Comparison of ENCODE assay signal across 25 mouse cellular contexts in genomic region chr10:110314525-110314924, GRCm38 (mm10).
DNase-seq lines count a peak whose midpoint lies in the region; ATAC-seq lines count a peak whose summit lies in the region.
"Had no signal": no experiment of that assay in that cellular context is flagged by ENCODE, and none has a peak within 500 bp of the region (broad histone marks: within the 10 kb centered on the region; RNA-seq: fewer than 3 reads in every experiment).

No protein-coding gene starts in this region.

- no peak overlapping the region for H3K4me2 ChIP-seq in midbrain, embryonic 12.5 days (replicated peaks)
- H3K4me2 ChIP-seq in midbrain, embryonic 11.5 days: no peak overlapping the region
- no peak overlapping the region for H3K4me2 ChIP-seq in midbrain, embryonic 15.5 days
- H3K4me2 ChIP-seq in forebrain, embryonic 11.5 days (ENCODE audit: low read depth, low read length, severe bottlenecking): no peak overlapping the region
- H3K4me2 ChIP-seq: embryonic facial prominence, embryonic 12.5 days; embryonic facial prominence, embryonic 15.5 days; forebrain, embryonic 12.5 days; forebrain, embryonic 15.5 days; heart, embryonic 12.5 days; heart, embryonic 15.5 days; hindbrain, embryonic 12.5 days had no signal

- no peak overlapping the region for H3K4me3 ChIP-seq in midbrain, embryonic 12.5 days
- H3K4me3 ChIP-seq in midbrain, embryonic 11.5 days (ENCODE audit: low read depth, low read length): no peak overlapping the region
- no peak overlapping the region for H3K4me3 ChIP-seq in midbrain, embryonic 15.5 days
- no peak overlapping the region for H3K4me3 ChIP-seq in forebrain, embryonic 11.5 days (ENCODE audit: low read depth, low read length)
- H3K4me3 ChIP-seq: embryonic facial prominence, embryonic 12.5 days; embryonic facial prominence, embryonic 15.5 days; forebrain, embryonic 12.5 days; forebrain, embryonic 15.5 days; heart, embryonic 12.5 days; heart, embryonic 15.5 days; hindbrain, embryonic 12.5 days had no signal

- peak; percentile 62; the same call in 1 of the 2 replicates for ATAC-seq in midbrain, embryonic 12.5 days (ENCODE audit: low FRiP score, low read depth)
- no peak for ATAC-seq in midbrain, embryonic 11.5 days (ENCODE audit: low FRiP score)
- ATAC-seq in midbrain, embryonic 15.5 days (replicated peaks): no peak; the same call in 1 of the 2 replicates
- ATAC-seq in forebrain, embryonic 11.5 days (replicated peaks; ENCODE audit: low FRiP score): no peak
- ATAC-seq: CD4-positive, CD25-positive, alpha-beta regulatory T cell, adult 4 months; forebrain, embryonic 15.5 days; hindbrain, embryonic 16.5 days; inflammation-experienced regulatory T-cells, adult 6 months had no signal

- peaks cover 6% of the 10 kb centered on the region; the same call in 1 of the 2 replicates for H3K9me3 ChIP-seq in midbrain, embryonic 12.5 days
- H3K9me3 ChIP-seq in midbrain, embryonic 11.5 days (ENCODE audit: control insufficient read depth, low read length): no peaks in the 10 kb centered on the region; the same call in 1 of the 2 replicates
- no peaks in the 10 kb centered on the region for H3K9me3 ChIP-seq in midbrain, embryonic 15.5 days
- no peaks in the 10 kb centered on the region for H3K9me3 ChIP-seq in forebrain, embryonic 11.5 days (ENCODE audit: control insufficient read depth, low read length)
- H3K9me3 ChIP-seq: embryonic facial prominence, embryonic 12.5 days; embryonic facial prominence, embryonic 15.5 days; forebrain, embryonic 12.5 days had no signal

- no peak for DNase-seq in midbrain, embryonic 11.5 days (ENCODE audit: low spot score, missing footprints)
- DNase-seq in retina, postnatal 1 day: peak; percentile 67
- no peak for DNase-seq in retina, embryonic 14.5 days (ENCODE audit: low spot score)
- no peak for DNase-seq in embryo, embryonic 10.5 days (ENCODE audit: low spot score)
- no peak for DNase-seq in forebrain, embryonic 11.5 days (ENCODE audit: low spot score)
- DNase-seq: adrenal gland, adult 2 months; adrenal gland, postnatal 14 days; cerebellum, adult 18-20 months; cerebellum, adult 9-10 months; gastrocnemius, postnatal 25 days; heart, adult 18-20 months; heart, postnatal 10 days; heart, postnatal 36 days had no signal

- H3K36me3 ChIP-seq in midbrain, embryonic 12.5 days: no peaks in the 10 kb centered on the region
- H3K36me3 ChIP-seq in midbrain, embryonic 11.5 days (ENCODE audit: control insufficient read depth, insufficient read depth, low read length): no peaks in the 10 kb centered on the region
- H3K36me3 ChIP-seq in midbrain, embryonic 15.5 days (replicated peaks): no peaks in the 10 kb centered on the region
- no peaks in the 10 kb centered on the region for H3K36me3 ChIP-seq in forebrain, embryonic 11.5 days (ENCODE audit: control insufficient read depth, insufficient read depth, low read length)
- H3K36me3 ChIP-seq: embryonic facial prominence, embryonic 12.5 days; embryonic facial prominence, embryonic 15.5 days; forebrain, embryonic 12.5 days; forebrain, embryonic 15.5 days; heart, embryonic 12.5 days; heart, embryonic 15.5 days; hindbrain, embryonic 12.5 days had no signal

- no peak overlapping the region for H3K9ac ChIP-seq in midbrain, embryonic 12.5 days (replicated peaks)
- H3K9ac ChIP-seq in midbrain, embryonic 11.5 days (ENCODE audit: low read length): no peak overlapping the region
- no peak overlapping the region for H3K9ac ChIP-seq in midbrain, embryonic 15.5 days
- no peak overlapping the region for H3K9ac ChIP-seq in forebrain, embryonic 11.5 days (ENCODE audit: low read length)
- H3K9ac ChIP-seq: embryonic facial prominence, embryonic 12.5 days; embryonic facial prominence, embryonic 15.5 days; forebrain, embryonic 12.5 days; forebrain, embryonic 15.5 days; heart, embryonic 12.5 days; heart, embryonic 15.5 days; hindbrain, embryonic 12.5 days had no signal

- H3K27ac ChIP-seq in midbrain, embryonic 12.5 days (replicated peaks): peak overlapping the region; percentile 25; the same call in 1 of the 2 replicates
- H3K27ac ChIP-seq in midbrain, embryonic 11.5 days (ENCODE audit: low read depth, low read length): no peak overlapping the region
- 0 out of 2 replicates have a peak overlapping the region, but pooled peaks have one; percentile 4 for H3K27ac ChIP-seq in midbrain, embryonic 15.5 days
- no peak overlapping the region for H3K27ac ChIP-seq in forebrain, embryonic 11.5 days (ENCODE audit: low read depth, low read length)
- H3K27ac ChIP-seq: embryonic facial prominence, embryonic 12.5 days; embryonic facial prominence, embryonic 15.5 days; forebrain, embryonic 12.5 days; forebrain, embryonic 15.5 days; heart, embryonic 15.5 days had no signal

- H3K27me3 ChIP-seq in midbrain, embryonic 12.5 days: no peaks in the 10 kb centered on the region
- H3K27me3 ChIP-seq in midbrain, embryonic 11.5 days (ENCODE audit: control insufficient read depth, insufficient read depth, low read length): no peaks in the 10 kb centered on the region
- no peaks in the 10 kb centered on the region for H3K27me3 ChIP-seq in midbrain, embryonic 15.5 days (replicated peaks)
- H3K27me3 ChIP-seq in forebrain, embryonic 11.5 days (ENCODE audit: control insufficient read depth, insufficient read depth, low read length): no peaks in the 10 kb centered on the region
- H3K27me3 ChIP-seq: embryonic facial prominence, embryonic 12.5 days; embryonic facial prominence, embryonic 15.5 days; forebrain, embryonic 12.5 days; forebrain, embryonic 15.5 days; heart, embryonic 12.5 days; heart, embryonic 15.5 days; hindbrain, embryonic 12.5 days had no signal

- WGBS in midbrain, embryonic 12.5 days: 56% methylated on average over 5 of the region's 5 CpGs
- WGBS in midbrain, embryonic 11.5 days: 61% methylated on average over 5 of the region's 5 CpGs
- 43% methylated on average over 5 of the region's 5 CpGs for WGBS in midbrain, embryonic 15.5 days
- 70% methylated on average over 5 of the region's 5 CpGs for WGBS in forebrain, embryonic 11.5 days

- H3K4me1 ChIP-seq in midbrain, embryonic 12.5 days: no peaks in the 10 kb centered on the region
- no peaks in the 10 kb centered on the region for H3K4me1 ChIP-seq in midbrain, embryonic 11.5 days (ENCODE audit: control insufficient read depth, insufficient read depth, low read length)
- H3K4me1 ChIP-seq in midbrain, embryonic 15.5 days: peaks cover 12% of the 10 kb centered on the region
- no peaks in the 10 kb centered on the region for H3K4me1 ChIP-seq in forebrain, embryonic 11.5 days (replicated peaks; ENCODE audit: control insufficient read depth, insufficient read depth, low read length)
- H3K4me1 ChIP-seq: embryonic facial prominence, embryonic 12.5 days; embryonic facial prominence, embryonic 15.5 days; forebrain, embryonic 15.5 days; heart, embryonic 12.5 days; heart, embryonic 15.5 days had no signal

Comparison
In these comparisons a context has a peak if more than half of its experiments do, and no peak if none do; other contexts are left out.
1. H3K27ac ChIP-seq: peak in midbrain, embryonic 12.5 days (single experiment) and midbrain, embryonic 15.5 days (single experiment); none in midbrain, embryonic 11.5 days (single experiment) and forebrain, embryonic 11.5 days (single experiment).